Mouse (Mus musculus) left cerebral cortex, adult 11 months (tissue): Measurements from ENCODE around the gene Nhsl2.
A peak's percentile ranks its signal among the peaks of the same experiment; 100 is the strongest.
"Not testable (repeated sequence)": the region's sequence is repeated elsewhere in the genome, so short reads cannot be mapped to it uniquely, and the experiment has no call there.

Source experiments
- DNase-seq: peaks from one replicate; pipeline ENCODE4 v3.0.0; 2022; ENCODE audit warnings: low spot score

Gene Nhsl2

GRCm38 (mm10) chrX:101849281-101849821, at the start of gene Nhsl2:
TSS of gene Nhsl2 (plus strand) at chrX:101849385.
- DNase-seq, result peak; percentile 5

- no peak for DNase-seq
Measured at GRCm38 (mm10) chrX:101805512-101805911, 43.7 kb upstream of the Nhsl2 start.

- no peak for DNase-seq
Measured at GRCm38 (mm10) chrX:101811750-101812149, 37.4 kb upstream of the Nhsl2 start.

GRCm38 (mm10) chrX:101819163-101819562, 30.0 kb upstream of the Nhsl2 start:
- no peak for DNase-seq

GRCm38 (mm10) chrX:101819980-101820379, 29.2 kb upstream of the Nhsl2 start:
- not testable (repeated sequence) for DNase-seq

GRCm38 (mm10) chrX:101847191-101847795, 1.9 kb upstream of the Nhsl2 start:
- no peak for DNase-seq

- no peak for DNase-seq
Measured at GRCm38 (mm10) chrX:101849901-101850551, 841 bp downstream of the Nhsl2 start.

GRCm38 (mm10) chrX:101851566-101852354, 2.6 kb downstream of the Nhsl2 start:
- DNase-seq, result no peak

GRCm38 (mm10) chrX:101863666-101864378, 14.6 kb downstream of the Nhsl2 start:
- no peak for DNase-seq

- DNase-seq, result no peak
Measured at GRCm38 (mm10) chrX:101864788-101865187, 15.6 kb downstream of the Nhsl2 start.

- no peak for DNase-seq
Measured at GRCm38 (mm10) chrX:101874147-101874546, 25.0 kb downstream of the Nhsl2 start.

- no peak for DNase-seq
Measured at GRCm38 (mm10) chrX:101874901-101875300, 25.7 kb downstream of the Nhsl2 start.

- DNase-seq, result no peak
Measured at GRCm38 (mm10) chrX:101876136-101876535, 27.0 kb downstream of the Nhsl2 start.

- DNase-seq, result no peak
Measured at GRCm38 (mm10) chrX:101877840-101878239, 28.7 kb downstream of the Nhsl2 start.

GRCm38 (mm10) chrX:101878546-101878945, 29.4 kb downstream of the Nhsl2 start:
- no peak for DNase-seq

- no peak for DNase-seq
Measured at GRCm38 (mm10) chrX:101882141-101882751, 33.1 kb downstream of the Nhsl2 start.

GRCm38 (mm10) chrX:101889384-101889783, 40.2 kb downstream of the Nhsl2 start:
- no peak for DNase-seq

GRCm38 (mm10) chrX:101889813-101890469, 40.8 kb downstream of the Nhsl2 start:
- DNase-seq, result no peak

GRCm38 (mm10) chrX:101893796-101894195, 44.6 kb downstream of the Nhsl2 start:
- DNase-seq, result peak; percentile 17

GRCm38 (mm10) chrX:101898341-101898740, 49.2 kb downstream of the Nhsl2 start:
- DNase-seq, result no peak
